Mouse (Mus musculus) MEL (cell line): ENCODE measurements around the gene Nrxn3. TPM values are rescaled to one million over a fixed set of nuclear protein-coding genes. Genes with fewer than 3 reads are reported as not detected.

ENCODE experiments used
- DNase-seq: peaks from one replicate; pipeline ENCODE4 v3.0.0; 2011; ENCODE audit warnings: low read depth, low spot score
- H3K27ac ChIP-seq: 2 replicates; pipeline ENCODE4 v1.5.1; 2012; ENCODE audit warnings: low read depth, mild to moderate bottlenecking, control low read depth, low read length, moderate library complexity; ENCODE audit not compliant: control insufficient read depth
- H3K27me3 ChIP-seq, 2 experiments: fragments of 150-350 bp in 1 of 2; sonication (generic) in 1 of 2; 2 replicates each; pipeline ENCODE4 v1.6.1; 2012; ENCODE audit warnings: low read length in 2 of 2, mild to moderate bottlenecking in 2 of 2, improper control_type of control experiment in 1 of 2, moderate library complexity in 1 of 2; ENCODE audit not compliant: insufficient read depth in 2 of 2, control insufficient read depth in 1 of 2
- H3K36me3 ChIP-seq, 2 experiments: 2 replicates each; pipeline ENCODE4 v1.6.1; 2012 to 2014; ENCODE audit warnings: low read length in 2 of 2, improper control_type of control experiment in 1 of 2, inconsistent platforms in 1 of 2, mild to moderate bottlenecking in 1 of 2; ENCODE audit not compliant: insufficient read depth in 2 of 2, control insufficient read depth in 1 of 2
- H3K4me1 ChIP-seq, 2 experiments: fragments of 150-350 bp in 1 of 2; sonication (generic) in 1 of 2; 2 replicates each; pipeline ENCODE4 v1.6.1; 2012; ENCODE audit warnings: low read length in 2 of 2, improper control_type of control experiment in 1 of 2, mild to moderate bottlenecking in 1 of 2; ENCODE audit not compliant: insufficient read depth in 2 of 2, control insufficient read depth in 1 of 2
- H3K4me3 ChIP-seq, 2 experiments: fragments of 150-350 bp in 1 of 2; sonication (generic) in 1 of 2; 2 replicates each; pipeline ENCODE4 v1.5.1; 2012; ENCODE audit warnings: low read depth in 2 of 2, low read length in 2 of 2, mild to moderate bottlenecking in 2 of 2, moderate library complexity in 2 of 2, control low read depth in 1 of 2, improper control_type of control experiment in 1 of 2; ENCODE audit not compliant: control insufficient read depth in 1 of 2, insufficient read depth in 1 of 2
- H3K79me2 ChIP-seq: 2 replicates; pipeline ENCODE4 v1.6.1; 2012; ENCODE audit warnings: mild to moderate bottlenecking, low read length, moderate library complexity; ENCODE audit not compliant: control insufficient read depth, poor library complexity, insufficient read depth
- H3K9ac ChIP-seq: 2 replicates; pipeline ENCODE4 v1.6.1; 2012; ENCODE audit warnings: low read depth, mild to moderate bottlenecking, control low read depth, low read length, moderate library complexity; ENCODE audit not compliant: control insufficient read depth, poor library complexity, severe bottlenecking
- H3K9me3 ChIP-seq: fragments of 150-350 bp; sonication (generic); replicated peaks from 2 replicates; pipeline ENCODE4 v1.6.1; 2012; ENCODE audit warnings: mild to moderate bottlenecking, low read length, improper control_type of control experiment, moderate library complexity; ENCODE audit not compliant: insufficient read depth
- BHLHE40 ChIP-seq: IDR thresholded peaks from 2 replicates; pipeline ENCODE4 v1.6.1; 2012; ENCODE audit warnings: low read depth, mild to moderate bottlenecking, inconsistent platforms, low read length, improper control_type of control experiment, borderline replicate concordance
- CHD1 ChIP-seq: IDR thresholded peaks from 2 replicates; pipeline ENCODE4 v1.6.1; 2012; ENCODE audit warnings: low read depth, mild to moderate bottlenecking, inconsistent platforms, low read length, improper control_type of control experiment
- CHD2 ChIP-seq: IDR thresholded peaks from 2 replicates; pipeline ENCODE4 v1.6.1; 2011; ENCODE audit warnings: low read length, improper control_type of control experiment
- ELF1 ChIP-seq: IDR thresholded peaks from 2 replicates; pipeline ENCODE4 v1.6.1; 2014; ENCODE audit warnings: low read depth, mild to moderate bottlenecking, inconsistent platforms, low read length, improper control_type of control experiment, moderate library complexity
- EP300 ChIP-seq, 2 experiments: IDR thresholded peaks; 2 replicates each; pipeline ENCODE4 v1.6.1; 2011; ENCODE audit warnings: improper control_type of control experiment in 2 of 2, low read length in 2 of 2, low read depth in 1 of 2, mild to moderate bottlenecking in 1 of 2
- ETS1 ChIP-seq: IDR thresholded peaks from 2 replicates; pipeline ENCODE4 v1.6.1; 2012; ENCODE audit warnings: low read depth, mild to moderate bottlenecking, inconsistent platforms, low read length, improper control_type of control experiment, moderate library complexity
- KAT2A ChIP-seq: conservative IDR thresholded peaks from 2 replicates; pipeline ENCODE4 v1.6.1; 2012; ENCODE audit warnings: low read depth, low read length, improper control_type of control experiment, inconsistent platforms
- MAX ChIP-seq: IDR thresholded peaks from 2 replicates; pipeline ENCODE4 v1.6.1; 2011; ENCODE audit warnings: low read length, improper control_type of control experiment
- MAZ ChIP-seq: IDR thresholded peaks from 2 replicates; pipeline ENCODE4 v1.6.1; 2012; ENCODE audit warnings: low read depth, mild to moderate bottlenecking, inconsistent platforms, low read length, improper control_type of control experiment
- MEF2A ChIP-seq: IDR thresholded peaks from 2 replicates; pipeline ENCODE4 v1.6.1; 2014; ENCODE audit warnings: low read depth, mild to moderate bottlenecking, inconsistent platforms, low read length, improper control_type of control experiment; ENCODE audit not compliant: poor library complexity, insufficient replicate concordance, severe bottlenecking; ENCODE audit errors: extremely low read depth
- NRF1 ChIP-seq: IDR thresholded peaks from 2 replicates; pipeline ENCODE4 v1.6.1; 2014; ENCODE audit warnings: low read depth, mild to moderate bottlenecking, inconsistent platforms, low read length, improper control_type of control experiment, moderate library complexity; ENCODE audit not compliant: poor library complexity, insufficient read depth, severe bottlenecking
- POLR2A ChIP-seq, 2 experiments: IDR thresholded peaks; 2 replicates each; pipeline ENCODE4 v1.6.1; 2011 to 2012; ENCODE audit warnings: low read length in 2 of 2, mild to moderate bottlenecking in 2 of 2, control low read depth in 1 of 2, improper control_type of control experiment in 1 of 2, low read depth in 1 of 2, moderate library complexity in 1 of 2; ENCODE audit not compliant: control insufficient read depth in 1 of 2, insufficient read depth in 1 of 2, poor library complexity in 1 of 2
- POLR2AphosphoS5 ChIP-seq: IDR thresholded peaks from 2 replicates; pipeline ENCODE4 v1.6.1; 2012; ENCODE audit warnings: low read depth, borderline replicate concordance, mild to moderate bottlenecking, inconsistent platforms, low read length, moderate library complexity, mixed read lengths
- RAD21 ChIP-seq: IDR thresholded peaks from 2 replicates; pipeline ENCODE4 v1.6.1; 2011; ENCODE audit warnings: mild to moderate bottlenecking, low read depth, low read length, improper control_type of control experiment
- SIN3A ChIP-seq: IDR thresholded peaks from 2 replicates; pipeline ENCODE4 v1.6.1; 2012; ENCODE audit warnings: low read length, improper control_type of control experiment, inconsistent platforms
- TAL1 ChIP-seq: IDR thresholded peaks from 2 replicates; pipeline ENCODE4 v1.6.1; 2012; ENCODE audit warnings: mild to moderate bottlenecking, inconsistent platforms, low read length, moderate library complexity, mixed read lengths
- TBP ChIP-seq: IDR thresholded peaks from 2 replicates; pipeline ENCODE4 v1.8.0; 2011; ENCODE audit warnings: low read depth, low read length, improper control_type of control experiment
- UBTF ChIP-seq: IDR thresholded peaks from 2 replicates; pipeline ENCODE4 v1.6.1; 2012; ENCODE audit warnings: low read depth, mild to moderate bottlenecking, inconsistent platforms, low read length, improper control_type of control experiment, moderate library complexity, borderline replicate concordance; ENCODE audit not compliant: insufficient read depth
- USF2 ChIP-seq, 2 experiments: IDR thresholded peaks; 2 replicates each; pipeline ENCODE4 v1.6.1; 2011 to 2012; ENCODE audit warnings: improper control_type of control experiment in 2 of 2, low read length in 2 of 2, borderline replicate concordance in 1 of 2, inconsistent platforms in 1 of 2, low read depth in 1 of 2, mild to moderate bottlenecking in 1 of 2; ENCODE audit not compliant: insufficient read depth in 1 of 2
- ZMIZ1 ChIP-seq: IDR thresholded peaks from 2 replicates; pipeline ENCODE4 v1.6.1; 2012; ENCODE audit warnings: low read depth, mild to moderate bottlenecking, inconsistent platforms, low read length, improper control_type of control experiment, moderate library complexity
- polyA plus RNA-seq, 2 experiments: library from polyadenylated mRNA; stranded (reverse) in 1 of 2; unstranded in 1 of 2; fragments of >175 nt in 1 of 2; fragments of >200 nt in 1 of 2; gene quantifications; 2 replicates each; pipeline versions ENCODE4 v1.2.1 to v1.2.4; 2012; ENCODE audit warnings: low replicate concordance in 2 of 2, low read depth in 1 of 2; ENCODE audit not compliant: insufficient read length in 2 of 2, insufficient read depth in 1 of 2, missing spikeins in 1 of 2
- total RNA-seq: library from RNA; depleted of rRNA; stranded (reverse); fragments of 300-350 nt; gene quantifications from 2 replicates; pipeline ENCODE4 v1.2.3, GENCODE M21; 2012

Gene Nrxn3
- total and polyA plus RNA-seq, 3 experiments, result not detected

DNA sequence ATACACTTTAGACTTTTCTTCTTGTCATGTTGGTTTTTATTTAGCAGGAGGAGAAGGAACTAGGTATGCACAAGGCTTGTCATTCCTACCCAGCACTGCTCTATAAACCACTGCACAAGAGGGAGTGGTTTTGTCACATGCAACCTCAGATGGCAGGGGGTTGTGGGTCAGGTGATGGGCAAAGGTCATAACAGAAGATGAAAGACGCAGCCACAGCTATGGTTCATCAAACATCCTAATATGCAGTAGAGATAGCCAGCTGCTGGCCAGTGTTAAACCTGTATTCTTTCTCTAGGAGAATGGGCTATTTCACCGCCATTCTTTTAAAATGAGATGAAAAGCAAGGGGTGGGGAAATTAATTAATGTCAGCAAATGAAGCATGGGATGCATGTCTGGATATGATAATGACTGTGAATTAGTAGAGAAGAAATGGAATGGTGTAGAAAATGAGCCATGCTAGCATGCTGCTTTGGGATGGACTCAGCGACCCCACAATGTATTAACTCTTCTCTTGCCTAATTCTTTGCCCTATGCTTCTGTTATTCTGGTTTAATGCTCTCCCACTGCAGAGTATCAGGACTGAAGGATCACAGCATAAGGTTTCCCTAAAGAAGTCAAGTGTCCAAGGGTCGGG is 313.4 kb downstream of the Nrxn3 start:
- no peak for DNase-seq
- Histone ChIP-seq H3K9me3 (no peaks in the 10 kb centered on the region), H3K27ac (no peak overlapping the region), H3K9ac (no peak overlapping the region), H3K4me3 (no peak overlapping the region), H3K27me3 (no peaks in the 10 kb centered on the region), H3K36me3 (no peaks in the 10 kb centered on the region), H3K4me1 (no peaks in the 10 kb centered on the region), H3K79me2 (no peaks in the 10 kb centered on the region)
- no peak for TF ChIP-seq ETS1
- no peak for TF ChIP-seq MAZ
- no peak for TF ChIP-seq BHLHE40

GRCm38 (mm10) chr12:89040151-89040550 is 317.5 kb downstream of the Nrxn3 start:
- Histone ChIP-seq H3K9ac (no peak overlapping the region), H3K79me2 (no peaks in the 10 kb centered on the region), H3K27ac (no peak overlapping the region), H3K4me3 (no peak overlapping the region), H3K9me3 (no peaks in the 10 kb centered on the region), H3K27me3 (no peaks in the 10 kb centered on the region), H3K36me3 (no peaks in the 10 kb centered on the region), H3K4me1 (no peaks in the 10 kb centered on the region)
- DNase-seq, result no peak
- no peak for TF ChIP-seq MEF2A
- no peak for TF ChIP-seq USF2 (IDR thresholded peaks at IDR 0.05; ENCODE audit: borderline replicate concordance in 1 of 2, insufficient read depth in 1 of 2, low read depth in 1 of 2, low read length in 2 of 2)
- no peak for TF ChIP-seq ZMIZ1
- no peak for TF ChIP-seq BHLHE40
- TF ChIP-seq POLR2A (IDR thresholded peaks at IDR 0.05; ENCODE audit: control insufficient read depth in 1 of 2, insufficient read depth in 1 of 2, low read depth in 1 of 2, low read length in 2 of 2, poor library complexity in 1 of 2), result no peak
- TF ChIP-seq NRF1, result no peak
- TF ChIP-seq EP300 (IDR thresholded peaks at IDR 0.05; ENCODE audit: low read depth in 1 of 2, low read length in 2 of 2), result no peak
- TF ChIP-seq ELF1, result no peak
- no peak for TF ChIP-seq CHD1
- no peak for TF ChIP-seq SIN3A
- no peak for TF ChIP-seq RAD21
- TF ChIP-seq POLR2AphosphoS5, result no peak
- no peak for TF ChIP-seq UBTF
- no peak for TF ChIP-seq CHD2
- no peak for TF ChIP-seq MAX
- TF ChIP-seq TBP, result no peak
- no peak for TF ChIP-seq KAT2A
- no peak for TF ChIP-seq ETS1
- TF ChIP-seq TAL1, result no peak
